15 mouse cellular contexts compared by ENCODE assay signal in genomic region chr13:74767186-74767585, GRCm38 (mm10).
"Had no signal": no experiment of that assay in that cellular context is flagged by ENCODE, and none has a peak within 500 bp of the region (broad histone marks: within the 10 kb centered on the region; RNA-seq: fewer than 3 reads in every experiment).

No protein-coding gene starts in this region.

- H3K27ac ChIP-seq: kidney, postnatal 0 days; left cerebral cortex, adult 2 months; limb, embryonic 10.5 days; liver, embryonic 15.5 days; macrophage; midbrain, embryonic 12.5 days; stomach, embryonic 15.5 days had no signal

- H3K36me3 ChIP-seq: limb, embryonic 10.5 days; liver, embryonic 15.5 days; midbrain, embryonic 12.5 days; stomach, embryonic 15.5 days had no signal

- ATAC-seq: midbrain, embryonic 16.5 days had no signal

- H3K4me2 ChIP-seq: liver, embryonic 15.5 days; midbrain, embryonic 12.5 days; stomach, embryonic 15.5 days had no signal

- DNase-seq: kidney, adult 11 months; kidney, adult 9 months; kidney, postnatal 36 days; lung, adult 2 months; right cerebral cortex, postnatal 14 days; thymus, postnatal 4 days had no signal

- H3K9ac ChIP-seq: liver, embryonic 15.5 days; midbrain, embryonic 12.5 days; stomach, embryonic 15.5 days had no signal

- H3K4me1 ChIP-seq: stomach, embryonic 15.5 days had no signal

- H3K9me3 ChIP-seq: limb, embryonic 10.5 days; liver, embryonic 15.5 days; megakaryocyte, embryonic 14.5 days; midbrain, embryonic 12.5 days; stomach, embryonic 15.5 days had no signal

- H3K27me3 ChIP-seq: liver, embryonic 15.5 days; megakaryocyte, embryonic 14.5 days; midbrain, embryonic 12.5 days; stomach, embryonic 15.5 days had no signal

- H3K4me3 ChIP-seq: left cerebral cortex, adult 2 months; limb, embryonic 10.5 days; liver, embryonic 15.5 days; megakaryocyte, embryonic 14.5 days; midbrain, embryonic 12.5 days; stomach, embryonic 15.5 days had no signal
